ENCODE assay signal across 18 mouse cellular contexts in the genomic region with DNA sequence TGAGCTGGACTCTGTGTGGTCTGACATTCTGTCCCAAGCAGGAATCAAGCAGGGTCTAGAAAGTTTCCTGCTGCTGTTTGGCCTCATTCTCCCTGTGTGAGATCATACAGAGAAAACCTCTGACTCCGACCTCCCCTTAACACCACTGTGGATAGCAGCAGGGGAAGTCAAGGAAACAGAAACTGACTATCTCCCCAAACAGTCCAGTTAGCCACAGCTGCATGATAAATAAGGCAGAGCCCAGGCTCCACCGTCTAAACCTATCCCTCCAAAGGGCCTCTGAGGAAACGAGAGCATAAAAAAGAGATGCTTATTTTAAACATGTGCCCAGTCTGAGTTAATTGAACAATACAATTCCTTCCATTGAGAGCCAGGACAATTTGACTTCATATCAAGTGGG.
"Had no signal": no experiment of that assay in that cellular context is flagged by ENCODE, and none has a peak within 500 bp of the region (broad histone marks: within the 10 kb centered on the region; RNA-seq: fewer than 3 reads in every experiment).

No protein-coding gene starts in this region.

- H3K9me3 ChIP-seq: midbrain, embryonic 15.5 days; neural tube, embryonic 12.5 days; neural tube, embryonic 15.5 days had no signal

- H3K27me3 ChIP-seq: midbrain, embryonic 15.5 days; neural tube, embryonic 12.5 days; neural tube, embryonic 15.5 days had no signal

- H3K9ac ChIP-seq: liver, embryonic 14.5 days; midbrain, embryonic 15.5 days; neural tube, embryonic 12.5 days; neural tube, embryonic 15.5 days had no signal

- H3K4me3 ChIP-seq: layer of hippocampus, adult 2 months; left cerebral cortex, adult 2 months; midbrain, embryonic 15.5 days; neural tube, embryonic 12.5 days; neural tube, embryonic 15.5 days had no signal

- H3K4me1 ChIP-seq: midbrain, embryonic 15.5 days; neural tube, embryonic 12.5 days; neural tube, embryonic 15.5 days had no signal

- H3K36me3 ChIP-seq: midbrain, embryonic 15.5 days; neural tube, embryonic 12.5 days had no signal

- H3K27ac ChIP-seq: kidney, postnatal 0 days; layer of hippocampus, adult 2 months; left cerebral cortex, adult 2 months; liver, embryonic 14.5 days; midbrain, embryonic 15.5 days; neural tube, embryonic 12.5 days; neural tube, embryonic 15.5 days had no signal

- ATAC-seq: intestine, postnatal 0 days; midbrain, embryonic 15.5 days had no signal

- DNase-seq: kidney, adult 2 months; kidney, postnatal 25 days; layer of hippocampus, adult 9-11 months; layer of hippocampus, postnatal 36 days; lung, adult 2 months; lung, postnatal 14 days; lung, postnatal 4 days; thymus, adult 18-20 months; thymus, postnatal 36 days had no signal

- H3K4me2 ChIP-seq: midbrain, embryonic 11.5 days; midbrain, embryonic 15.5 days; neural tube, embryonic 12.5 days; neural tube, embryonic 15.5 days had no signal
